Mouse (Mus musculus): ENCODE measurements around the gene Ddc. TPM values are rescaled to one million over a fixed set of nuclear protein-coding genes. Genes with fewer than 3 reads are reported as not detected.

The Ddc gene
- 4.9 TPM for polyA plus RNA-seq (2017; shearing (Covaris generic))

GRCm38 (mm10) chr11:11897645-11898357, at the start of gene Ddc:
Gene Ddc, minus strand, starts transcription at chr11:11898144.

GRCm38 (mm10) chr11:11808820-11809403, 89.0 kb downstream of the Ddc start, which contains the start of gene Fignl1:
Gene Fignl1, minus strand, starts transcription at chr11:11808962.

Other genes with a start within 250 kb of the Ddc start
- gene Ikzf1, start 213.1 kb downstream of the Ddc start, polyA plus RNA-seq (2017; shearing (Covaris generic)) = 64.9 TPM
- 12.6 TPM for gene Fignl1, start 89.2 kb downstream of the Ddc start, polyA plus RNA-seq (2017; shearing (Covaris generic))
- gene Grb10, start 140.5 kb upstream of the Ddc start, polyA plus RNA-seq (2017; shearing (Covaris generic)) = not detected